Mouse (Mus musculus) splenic B cell, adult 2 months (primary cell): ENCODE results near the gene Obp2b.

Experiments
- DNase-seq: peaks from one replicate; pipeline ENCODE4 v3.0.0-alpha.2; 2011; ENCODE audit warnings: low read depth, low spot score
- H3K27me3 ChIP-seq: 2 replicates; pipeline ENCODE4 v1.6.1; 2012; ENCODE audit warnings: mild to moderate bottlenecking, low read length, moderate library complexity, mixed read lengths; ENCODE audit not compliant: control insufficient read depth, poor library complexity, insufficient read depth, severe bottlenecking
- H3K36me3 ChIP-seq: 2 replicates; pipeline ENCODE4 v1.6.1; 2012; ENCODE audit warnings: mild to moderate bottlenecking, low read length, moderate library complexity, mixed read lengths; ENCODE audit not compliant: control insufficient read depth, poor library complexity, insufficient read depth, severe bottlenecking

Gene Obp2b

DNA sequence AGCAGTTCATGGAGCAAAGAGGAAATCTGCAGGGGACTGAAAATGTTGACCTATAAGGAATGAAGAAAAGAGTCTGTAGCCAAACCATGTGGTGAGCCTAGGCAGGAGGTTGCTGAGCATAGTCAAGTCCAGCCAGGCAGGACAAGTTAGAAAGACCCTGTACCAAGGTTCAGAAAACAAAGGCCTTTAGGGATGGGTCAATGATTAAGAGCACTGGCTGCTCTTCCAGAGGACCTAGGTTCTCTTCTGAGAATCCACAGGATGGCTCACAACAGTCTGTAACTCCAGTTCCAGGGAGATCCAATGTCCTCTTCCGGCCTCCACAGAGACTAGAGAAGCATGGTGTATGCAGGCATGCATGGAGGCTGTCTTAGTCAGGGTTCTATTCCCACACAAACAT, 17.4 kb downstream of the Obp2b start:
- no peak for DNase-seq

DNA sequence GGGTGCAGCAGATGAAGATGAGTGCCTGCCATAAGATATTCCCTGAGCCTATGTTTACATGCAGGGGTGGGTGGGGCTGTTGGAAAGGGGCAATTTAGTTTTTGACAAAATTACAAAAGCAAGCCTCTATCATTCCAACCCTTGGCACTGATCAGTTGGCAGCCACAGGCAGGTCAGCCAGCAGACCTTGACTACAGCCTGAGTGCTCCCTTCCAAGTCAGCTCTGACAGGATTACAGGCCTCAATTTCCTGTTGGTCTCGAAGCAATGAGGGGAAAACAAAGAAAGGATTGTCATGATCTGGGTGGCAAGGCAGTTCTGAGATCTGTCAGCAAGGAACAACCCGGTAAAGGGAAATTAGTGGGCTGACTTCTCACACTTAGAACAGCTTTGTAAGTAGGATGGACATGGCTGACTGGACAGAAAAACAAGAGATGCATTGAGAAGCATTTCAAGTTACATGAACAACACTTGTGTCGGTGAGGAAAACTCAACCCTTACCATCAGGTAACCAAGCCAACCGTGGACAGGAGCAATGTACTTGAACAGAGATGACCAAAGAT, 21.3 kb downstream of the Obp2b start:
- H3K27me3 ChIP-seq: no peaks in the 10 kb centered on the region
- DNase-seq: no peak
- no peaks in the 10 kb centered on the region for H3K36me3 ChIP-seq

More for the DNA sequence above, 17.4 kb downstream of the Obp2b start:
- no peaks in the 10 kb centered on the region for H3K36me3 ChIP-seq
- H3K27me3 ChIP-seq: no peaks in the 10 kb centered on the region

DNA sequence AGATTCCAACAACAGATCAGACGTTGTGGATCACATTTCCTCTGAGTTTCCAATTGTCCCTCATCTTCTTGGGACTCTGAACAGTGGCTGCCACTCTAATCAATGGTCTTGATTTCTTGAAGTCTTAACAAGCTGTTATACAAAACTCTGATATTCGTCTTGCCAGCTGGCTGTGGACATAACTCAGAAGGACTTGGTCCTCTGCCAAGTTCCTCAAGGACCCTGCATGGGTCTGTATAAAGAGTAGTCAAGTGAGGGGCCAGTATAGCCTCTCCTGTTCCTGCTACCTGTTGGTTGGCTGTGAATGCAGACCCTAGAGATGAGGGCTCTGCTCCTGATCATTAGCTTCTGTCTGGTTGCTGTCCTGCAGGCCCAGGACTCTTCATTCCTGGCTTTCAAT, 28.5 kb downstream of the Obp2b start, which contains the start of gene Lcn3:
Lcn3 (plus strand) TSS at position 301 of the 400 bp plus-strand sequence.
- Histone ChIP-seq H3K36me3 (no peaks in the 10 kb centered on the region), H3K27me3 (no peaks in the 10 kb centered on the region)
- DNase-seq: no peak

DNA sequence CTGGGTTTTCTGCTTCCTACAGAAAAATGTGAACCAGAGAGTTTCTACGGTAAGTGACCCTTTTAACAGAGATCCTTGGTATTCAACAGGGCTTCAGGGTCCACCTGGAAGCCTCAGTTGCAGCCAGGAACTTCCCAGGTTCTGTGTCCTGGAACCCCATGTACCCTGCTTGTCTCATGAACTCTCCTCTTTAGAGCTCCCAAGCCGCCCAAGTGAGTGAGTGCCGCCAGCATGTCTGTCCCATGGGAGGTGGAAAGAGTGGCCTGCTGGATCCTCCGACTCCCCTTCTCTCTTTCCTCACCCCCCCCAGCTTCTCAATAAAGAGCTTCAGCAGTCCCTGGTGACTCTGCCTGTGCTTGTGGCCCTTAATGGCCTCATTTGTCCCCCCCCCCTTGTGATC, 31.0 kb downstream of the Obp2b start:
- no peak for DNase-seq
- no peaks in the 10 kb centered on the region for H3K27me3 ChIP-seq
- H3K36me3 ChIP-seq: no peaks in the 10 kb centered on the region

DNA sequence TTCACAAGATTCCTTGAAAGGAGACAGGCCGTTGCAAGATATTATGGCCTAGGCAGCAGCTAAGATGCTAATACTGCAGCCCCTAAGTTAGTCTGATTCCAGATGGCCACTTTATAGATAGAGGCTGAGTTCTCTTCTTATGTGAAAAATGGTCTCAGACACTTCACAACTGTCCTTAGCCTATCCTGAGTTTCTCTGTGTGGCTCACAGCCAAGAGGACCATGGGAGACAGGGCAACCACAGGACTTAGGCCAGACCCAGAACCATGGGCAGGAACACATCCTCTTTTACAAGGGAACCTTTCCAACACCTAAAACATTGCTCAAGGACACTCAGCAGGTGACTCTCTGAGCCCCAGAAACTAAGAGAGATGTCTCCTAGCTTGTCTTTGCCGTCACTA, 36.7 kb downstream of the Obp2b start:
- no peak for DNase-seq
- Histone ChIP-seq H3K36me3 (no peaks in the 10 kb centered on the region), H3K27me3 (no peaks in the 10 kb centered on the region)

DNA sequence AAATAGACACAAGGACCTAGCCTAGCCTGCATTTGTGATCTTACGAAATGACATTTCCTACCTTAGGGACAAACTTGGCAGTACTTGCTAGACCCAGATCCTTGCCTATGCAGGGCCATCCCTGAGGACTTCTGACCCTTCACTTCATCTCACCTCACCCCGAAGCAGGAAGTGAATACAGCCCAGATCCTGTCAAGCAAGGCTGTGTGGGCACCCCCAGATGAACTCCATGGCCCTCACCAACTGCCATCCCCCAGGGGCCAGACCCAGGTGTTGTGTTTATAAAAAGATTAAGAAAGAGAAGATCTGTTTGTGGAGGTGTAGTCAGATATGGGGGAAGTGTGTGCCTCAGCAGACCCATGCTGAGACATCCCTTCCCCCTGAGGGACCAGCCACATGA, 37.8 kb downstream of the Obp2b start:
- no peak for DNase-seq
- no peaks in the 10 kb centered on the region for H3K27me3 ChIP-seq
- H3K36me3 ChIP-seq: no peaks in the 10 kb centered on the region

DNA sequence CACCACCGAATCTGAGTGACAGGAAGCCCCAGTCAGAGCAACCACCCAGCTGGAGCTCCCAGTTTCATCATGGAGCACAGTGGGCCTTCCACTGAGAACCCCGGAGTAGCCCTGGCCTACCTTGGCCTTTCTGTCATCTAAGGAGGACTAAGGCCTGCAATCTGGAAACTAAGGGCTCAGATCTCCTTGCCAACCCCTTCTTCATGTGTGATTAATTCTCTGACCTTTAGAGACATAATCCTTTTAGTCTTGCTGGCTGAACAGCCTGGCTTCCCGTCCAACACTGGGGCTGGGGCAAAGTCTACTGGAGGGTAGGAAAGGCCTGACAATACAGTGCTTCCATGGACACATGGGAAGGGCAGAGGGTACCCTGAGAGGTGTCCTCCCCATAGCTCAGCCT, 39.2 kb downstream of the Obp2b start:
- DNase-seq: no peak
- Histone ChIP-seq H3K36me3 (no peaks in the 10 kb centered on the region), H3K27me3 (no peaks in the 10 kb centered on the region)

DNA sequence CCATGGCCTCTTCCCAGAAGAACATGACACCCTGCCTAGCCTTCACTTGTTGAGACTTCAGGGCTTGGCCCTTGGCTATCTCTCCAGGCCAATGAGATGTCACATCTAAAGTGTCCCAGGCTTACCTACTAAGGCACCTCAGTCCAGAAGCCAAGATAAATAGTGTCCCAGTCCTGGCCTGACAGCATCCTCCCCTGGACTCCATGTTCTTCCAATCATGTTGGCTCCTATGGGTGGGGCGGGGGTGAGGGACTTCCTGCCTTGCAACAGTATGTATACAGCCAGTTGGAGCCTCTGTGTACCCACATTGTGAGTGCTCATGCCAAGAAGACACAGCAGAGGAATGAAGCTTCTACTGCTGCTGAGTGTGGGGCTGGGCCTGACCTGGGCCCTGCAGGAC, 39.9 kb downstream of the Obp2b start, which contains the start of gene Lcn11:
Lcn11 (plus strand) TSS at position 301 of the 400 bp plus-strand sequence.
- Histone ChIP-seq H3K36me3 (no peaks in the 10 kb centered on the region), H3K27me3 (no peaks in the 10 kb centered on the region)
- DNase-seq: no peak

DNA sequence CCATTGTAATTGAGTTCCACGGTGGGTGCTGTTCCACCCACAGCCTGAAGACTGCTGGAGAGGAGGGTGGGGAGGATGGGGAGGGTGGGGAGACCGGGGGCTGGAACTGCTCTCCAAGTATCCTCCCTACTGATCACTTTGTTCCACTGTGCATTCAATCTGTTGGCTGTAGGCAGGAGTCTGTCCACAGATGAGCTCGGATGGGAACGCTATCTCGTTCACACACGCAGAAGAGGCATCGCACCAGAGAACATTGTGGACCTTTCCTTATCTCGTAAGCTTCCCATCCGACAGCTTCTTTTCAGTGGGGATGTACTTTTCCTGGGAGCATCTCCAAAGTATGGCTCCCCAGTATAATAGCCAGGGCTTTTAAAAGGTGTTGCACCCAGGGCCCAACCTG, 42.3 kb downstream of the Obp2b start:
- Histone ChIP-seq H3K36me3 (no peaks in the 10 kb centered on the region), H3K27me3 (no peaks in the 10 kb centered on the region)
- no peak for DNase-seq

DNA sequence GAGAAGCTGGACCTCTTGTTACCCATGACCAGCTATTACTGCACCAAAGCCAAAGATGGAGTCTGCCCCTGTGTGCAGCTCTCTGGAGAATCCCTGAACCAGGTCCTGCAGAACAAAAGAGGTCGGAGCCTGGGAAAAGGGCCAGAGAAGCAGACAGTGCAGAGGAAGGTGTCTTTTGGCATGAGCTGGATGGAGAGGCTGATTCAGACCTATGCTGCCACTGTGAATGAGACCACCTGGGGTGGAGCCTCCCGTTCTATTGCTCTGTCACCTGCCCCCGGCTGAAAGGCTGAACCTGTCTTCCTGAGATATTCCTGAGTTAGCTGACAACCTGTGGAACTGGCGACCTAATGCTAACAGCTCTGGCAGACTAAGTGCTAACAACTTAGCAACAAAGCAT, 44.1 kb downstream of the Obp2b start:
- DNase-seq: no peak
- Histone ChIP-seq H3K27me3 (no peaks in the 10 kb centered on the region), H3K36me3 (no peaks in the 10 kb centered on the region)

DNA sequence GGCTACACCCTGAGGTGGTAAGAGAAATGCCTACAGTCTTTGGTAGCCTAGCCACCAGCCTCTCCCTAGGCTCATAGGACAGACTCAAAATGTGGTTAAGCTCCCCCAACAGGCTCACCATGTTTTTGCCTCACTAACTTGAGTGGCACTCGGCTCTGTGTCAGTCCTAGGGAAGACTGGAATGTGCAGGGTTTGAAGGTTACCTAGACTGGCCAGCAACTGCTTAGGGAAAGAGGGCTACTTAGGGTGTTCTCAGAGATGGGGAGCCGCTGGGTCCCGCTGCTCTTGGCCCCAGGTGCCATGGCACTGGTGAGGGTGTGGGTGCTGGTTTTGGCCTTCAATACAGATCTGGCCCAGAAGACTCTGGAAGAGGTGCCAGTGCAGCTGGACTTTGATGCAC, 45.1 kb downstream of the Obp2b start, which contains the start of gene Gm13539:
Gm13539 (plus strand) TSS at position 301 of the 400 bp plus-strand sequence.
- no peaks in the 10 kb centered on the region for H3K36me3 ChIP-seq
- DNase-seq: no peak

DNA sequence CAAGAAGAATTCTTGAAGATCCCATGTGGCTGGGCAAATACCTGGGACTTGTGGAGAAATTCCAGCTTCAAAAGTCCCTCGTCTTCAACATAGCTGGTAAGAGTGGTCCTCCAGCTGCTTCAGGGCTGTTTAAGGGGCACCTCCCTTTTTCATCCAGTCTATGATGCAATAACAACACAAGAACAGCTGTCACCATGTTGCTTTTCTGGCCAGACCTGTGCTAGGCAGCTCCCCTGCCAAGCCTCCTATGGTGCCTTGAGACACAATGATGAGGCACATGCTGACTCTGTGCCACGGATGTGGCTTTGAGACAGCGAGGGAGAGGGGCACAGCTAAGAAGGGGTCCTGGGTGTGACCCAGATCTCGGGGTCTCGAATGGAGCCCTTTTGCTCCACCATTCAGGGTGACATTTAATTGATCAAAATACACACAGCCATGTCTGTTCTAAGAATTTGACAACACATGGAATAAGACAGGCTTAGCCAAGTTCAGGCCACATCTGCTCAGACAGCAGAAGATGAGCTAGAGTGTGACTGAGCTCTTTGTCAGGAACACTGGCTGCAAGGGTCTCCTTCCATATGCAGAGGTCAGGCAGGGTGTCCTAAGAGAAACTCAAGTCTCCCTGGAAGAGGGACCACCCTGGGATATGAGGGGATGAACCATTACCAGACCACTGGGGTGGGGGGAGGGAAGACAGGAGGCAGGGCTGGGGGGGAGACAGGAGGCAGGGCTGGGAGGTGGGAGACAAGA, 48.9 kb downstream of the Obp2b start:
- no peaks in the 10 kb centered on the region for H3K27me3 ChIP-seq
- no peaks in the 10 kb centered on the region for H3K36me3 ChIP-seq
- no peak for DNase-seq

More for the DNA sequence above, 45.1 kb downstream of the Obp2b start, which contains the start of gene Gm13539:
- H3K27me3 ChIP-seq: no peaks in the 10 kb centered on the region

DNA sequence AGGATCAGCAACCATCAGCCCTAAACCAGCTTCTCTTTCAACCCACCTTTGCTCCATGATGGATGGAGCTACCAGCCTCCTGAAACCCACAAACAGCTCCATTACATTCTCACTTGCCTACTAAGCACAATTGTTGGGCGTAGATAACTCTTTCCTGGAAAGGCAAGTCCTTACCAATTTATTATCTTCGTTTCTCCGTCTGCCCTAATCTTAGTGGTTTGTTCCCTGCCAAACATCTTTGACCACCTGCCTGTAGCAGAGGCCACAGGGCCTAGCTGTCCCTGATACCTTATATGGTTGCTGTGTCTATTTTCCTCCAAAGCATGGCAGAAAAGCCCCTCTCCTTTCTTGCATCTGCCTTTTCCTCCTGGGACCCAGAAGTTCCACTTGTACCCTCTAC, 52.3 kb downstream of the Obp2b start:
- no peaks in the 10 kb centered on the region for H3K27me3 ChIP-seq
- no peaks in the 10 kb centered on the region for H3K36me3 ChIP-seq
- DNase-seq: no peak
